Mouse (Mus musculus) neural tube, embryonic 12.5 days (tissue): ENCODE measurements around the gene Olfr683. TPM values are rescaled to one million over a fixed set of nuclear protein-coding genes. Genes with fewer than 3 reads are reported as not detected.
"Not testable (repeated sequence)": the region's sequence is repeated elsewhere in the genome, so short reads cannot be mapped to it uniquely, and the experiment has no call there.

Experiments used
- ATAC-seq: fragments of 200-750 bp; cut with Nextera tagmentation; 2 replicates; pipeline ENCODE4 v1.8.0; 2017; ENCODE audit warnings: low read depth, mild to moderate bottlenecking, moderate TSS enrichment, moderate library complexity; ENCODE audit not compliant: low FRiP score
- H3K27ac ChIP-seq: fragments of 300-500 bp; sonication (generic); 2 replicates; pipeline ENCODE4 v1.5.1; 2016
- H3K27me3 ChIP-seq: fragments of 300-500 bp; sonication (generic); replicated peaks from 2 replicates; pipeline ENCODE4 v1.6.1; 2016; ENCODE audit warnings: mild to moderate bottlenecking
- H3K36me3 ChIP-seq: fragments of 300-500 bp; sonication (generic); 2 replicates; pipeline ENCODE4 v1.6.1; 2016; ENCODE audit warnings: mild to moderate bottlenecking
- H3K4me1 ChIP-seq: fragments of 300-500 bp; sonication (generic); 2 replicates; pipeline ENCODE4 v1.6.1; 2016
- H3K4me2 ChIP-seq: fragments of 300-500 bp; sonication (generic); replicated peaks from 2 replicates; pipeline ENCODE4 v1.6.1; 2016; ENCODE audit warnings: mild to moderate bottlenecking
- H3K4me3 ChIP-seq: fragments of 300-500 bp; sonication (generic); 2 replicates; pipeline ENCODE4 v1.5.1; 2016
- H3K9ac ChIP-seq: fragments of 300-500 bp; sonication (generic); 2 replicates; pipeline ENCODE4 v1.6.1; 2016; ENCODE audit warnings: mild to moderate bottlenecking
- H3K9me3 ChIP-seq: fragments of 300-500 bp; sonication (generic); 2 replicates; pipeline ENCODE4 v1.6.1; 2016; ENCODE audit warnings: mild to moderate bottlenecking
- whole genome bisulfite sequencing: fragments of 180-500 bp; shearing (Covaris S2); methylation state at CpG from one replicate; pipeline ENCODE4 v1.1.7; 2016; 5-methylcytosine and 5-hydroxymethylcytosine counted together
- polyA plus RNA-seq: library from polyadenylated mRNA; unstranded; fragments of >200 nt; fragmentation: Nextera tagmentation; extraction: Ambion mirVana; gene quantifications from 2 replicates; pipeline ENCODE4 v1.2.1, GENCODE M21; 2016

The Olfr683 gene
- not detected in 2 replicates for polyA plus RNA-seq

GRCm38 (mm10) chr7:105146912-105147311 lies at the start of gene Olfr683:
Gene Olfr683, minus strand, starts transcription at chr7:105147012.
- H3K27ac ChIP-seq, result no peak within 1 kb of the TSS
- WGBS, result 62% methylated on average over 1 of the region's 1 CpGs
- H3K9me3 ChIP-seq, result no peaks in the 10 kb centered on the region
- H3K4me1 ChIP-seq, result no peaks in the 10 kb centered on the region
- no peak within 1 kb of the TSS for H3K4me2 ChIP-seq
- no peak within 1 kb of the TSS for H3K9ac ChIP-seq
- H3K27me3 ChIP-seq, result no peaks in the 10 kb centered on the region
- no peaks in the 10 kb centered on the region for H3K36me3 ChIP-seq
- H3K4me3 ChIP-seq, result no peak within 1 kb of the TSS
- ATAC-seq, result no peak

GRCm38 (mm10) chr7:105185912-105186311 lies 39.1 kb upstream of the Olfr683 start, which contains the start of gene Olfr685:
Gene Olfr685, minus strand, starts transcription at chr7:105186012.
- Histone ChIP-seq H3K27me3 (no peaks in the 10 kb centered on the region), H3K4me3 (no peak within 1 kb of the TSS), H3K9ac (no peak within 1 kb of the TSS), H3K27ac (no peak within 1 kb of the TSS), H3K36me3 (no peaks in the 10 kb centered on the region), H3K4me2 (no peak within 1 kb of the TSS), H3K9me3 (no peaks in the 10 kb centered on the region), H3K4me1 (no peaks in the 10 kb centered on the region)
- no peak for ATAC-seq
- WGBS, result 93% methylated on average over 1 of the region's 1 CpGs

- ATAC-seq, result no peak
- WGBS, result 55% methylated on average over 4 of the region's 4 CpGs
- H3K36me3 ChIP-seq, result no peaks in the 10 kb centered on the region
Measured at GRCm38 (mm10) chr7:105170773-105171172, 24.0 kb upstream of the Olfr683 start.

GRCm38 (mm10) chr7:105163553-105163952 lies 16.7 kb upstream of the Olfr683 start, which contains the start of gene Olfr684:
Gene Olfr684, minus strand, starts transcription at chr7:105163653.
- H3K4me1 ChIP-seq, result no peaks in the 10 kb centered on the region
- no peaks in the 10 kb centered on the region for H3K27me3 ChIP-seq
- no peak within 1 kb of the TSS for H3K9ac ChIP-seq
- H3K36me3 ChIP-seq, result no peaks in the 10 kb centered on the region
- H3K4me3 ChIP-seq, result no peak within 1 kb of the TSS
- H3K9me3 ChIP-seq, result no peaks in the 10 kb centered on the region
- H3K4me2 ChIP-seq, result no peak within 1 kb of the TSS
- no peak within 1 kb of the TSS for H3K27ac ChIP-seq
- WGBS, result 85% methylated on average over 1 of the region's 1 CpGs
- ATAC-seq, result no peak

More at GRCm38 (mm10) chr7:105170773-105171172, 24.0 kb upstream of the Olfr683 start:
- Histone ChIP-seq H3K9me3 (no peaks in the 10 kb centered on the region), H3K27ac (no peak overlapping the region), H3K4me1 (no peaks in the 10 kb centered on the region), H3K27me3 (no peaks in the 10 kb centered on the region), H3K4me3 (no peak overlapping the region), H3K4me2 (no peak overlapping the region), H3K9ac (no peak overlapping the region)

- 83% methylated on average over 2 of the region's 2 CpGs for WGBS
- no peak overlapping the region for H3K4me3 ChIP-seq
- H3K27me3 ChIP-seq, result no peaks in the 10 kb centered on the region
- ATAC-seq, result no peak
- H3K4me1 ChIP-seq, result no peaks in the 10 kb centered on the region
- H3K4me2 ChIP-seq, result no peak overlapping the region
- no peak overlapping the region for H3K9ac ChIP-seq
- no peak overlapping the region for H3K27ac ChIP-seq
- H3K9me3 ChIP-seq, result no peaks in the 10 kb centered on the region
- H3K36me3 ChIP-seq, result no peaks in the 10 kb centered on the region
Measured at GRCm38 (mm10) chr7:105141275-105141674, 5.5 kb downstream of the Olfr683 start.

- H3K4me3 ChIP-seq, result no peak within 1 kb of the TSS
Measured at GRCm38 (mm10) chr7:105116536-105116935, 30.3 kb downstream of the Olfr683 start, which contains the start of gene Olfr681. Gene Olfr681, plus strand, starts transcription at chr7:105116836.

GRCm38 (mm10) chr7:105092717-105093116 lies 54.1 kb downstream of the Olfr683 start, which contains the start of gene Olfr680-ps1:
Gene Olfr680-ps1, minus strand, starts transcription at chr7:105092817.
- H3K4me1 ChIP-seq, H3K4me2 ChIP-seq, ATAC-seq, H3K9me3 ChIP-seq, H3K27ac ChIP-seq, H3K36me3 ChIP-seq, H3K4me3 ChIP-seq, H3K9ac ChIP-seq, H3K27me3 ChIP-seq: not testable (repeated sequence)

More at GRCm38 (mm10) chr7:105116536-105116935, 30.3 kb downstream of the Olfr683 start, which contains the start of gene Olfr681:
- H3K27me3 ChIP-seq, result no peaks in the 10 kb centered on the region
- no peak within 1 kb of the TSS for H3K9ac ChIP-seq
- no peaks in the 10 kb centered on the region for H3K36me3 ChIP-seq
- no peak within 1 kb of the TSS for H3K27ac ChIP-seq
- ATAC-seq, result no peak
- H3K9me3 ChIP-seq, result no peaks in the 10 kb centered on the region
- no peaks in the 10 kb centered on the region for H3K4me1 ChIP-seq
- H3K4me2 ChIP-seq, result no peak within 1 kb of the TSS

Other genes with a start within 250 kb of the Olfr683 start
- gene Olfr667, start 225.5 kb downstream of the Olfr683 start, polyA plus RNA-seq, result not detected in 2 replicates
- gene Olfr668, start 219.0 kb downstream of the Olfr683 start, polyA plus RNA-seq, result not detected in 2 replicates
- gene Olfr669, start 212.8 kb downstream of the Olfr683 start, polyA plus RNA-seq, result not detected in 2 replicates
- gene Olfr670, start 184.4 kb downstream of the Olfr683 start, polyA plus RNA-seq, result not detected in 2 replicates
- not detected in 2 replicates for gene Olfr671, start 167.9 kb downstream of the Olfr683 start, polyA plus RNA-seq
- not detected in 2 replicates for gene Olfr672, start 145.0 kb downstream of the Olfr683 start, polyA plus RNA-seq
- not detected in 2 replicates for gene Olfr675, start 118.6 kb downstream of the Olfr683 start, polyA plus RNA-seq
- gene Olfr676, start 114.3 kb downstream of the Olfr683 start, polyA plus RNA-seq, result not detected in 2 replicates
- gene Olfr677, start 95.6 kb downstream of the Olfr683 start, polyA plus RNA-seq, result not detected in 2 replicates
- gene Olfr678, start 82.5 kb downstream of the Olfr683 start, polyA plus RNA-seq, result not detected in 2 replicates
- gene Olfr679, start 65.8 kb downstream of the Olfr683 start, polyA plus RNA-seq, result not detected in 2 replicates
- not detected in 2 replicates for gene Olfr680-ps1, start 54.2 kb downstream of the Olfr683 start, polyA plus RNA-seq
- not detected in 2 replicates for gene Olfr681, start 30.2 kb downstream of the Olfr683 start, polyA plus RNA-seq
- not detected in 2 replicates for gene Olfr684, start 16.6 kb upstream of the Olfr683 start, polyA plus RNA-seq
- gene Olfr685, start 39.0 kb upstream of the Olfr683 start, polyA plus RNA-seq, result not detected in 2 replicates
- not detected in 2 replicates for gene Olfr686, start 60.5 kb upstream of the Olfr683 start, polyA plus RNA-seq
- gene Olfr688, start 141.1 kb upstream of the Olfr683 start, polyA plus RNA-seq, result not detected in 2 replicates
- gene Olfr689, start 164.2 kb upstream of the Olfr683 start, polyA plus RNA-seq, result not detected in 2 replicates
- gene Olfr690, start 187.1 kb upstream of the Olfr683 start, polyA plus RNA-seq, result not detected in 2 replicates
- gene Olfr691, start 195.3 kb upstream of the Olfr683 start, polyA plus RNA-seq, result 0.34 TPM in 1 of 2 replicates, not detected in the other
- gene Olfr692, start 221.2 kb upstream of the Olfr683 start, polyA plus RNA-seq, result not detected in 2 replicates
- not detected in 2 replicates for gene Gm5901, start 228.0 kb upstream of the Olfr683 start, polyA plus RNA-seq